Mouse (Mus musculus): ENCODE data around the gene Tmem164.

Tmem164 gene

DNA sequence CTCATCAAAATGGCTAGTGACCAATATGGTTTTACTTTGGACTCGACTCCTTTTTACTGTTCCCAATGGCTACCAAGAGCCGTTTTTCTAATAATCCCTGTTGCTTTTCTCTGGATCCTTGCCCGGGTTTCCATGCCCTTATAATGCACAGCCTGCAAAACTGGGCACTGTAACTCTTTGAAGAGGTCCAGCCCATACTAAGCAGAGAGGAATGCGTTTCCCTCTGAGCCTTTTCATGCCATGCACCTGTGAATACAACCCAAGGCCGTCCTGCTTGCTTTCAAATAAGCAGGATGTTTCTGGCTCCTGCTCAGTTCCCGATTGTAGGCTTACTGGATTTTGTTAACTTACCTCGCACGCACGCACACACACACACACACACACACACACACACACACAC lies 7.3 kb downstream of the Tmem164 start:
- no peak for DNase-seq (ENCODE audit: low read depth, low spot score)

DNA sequence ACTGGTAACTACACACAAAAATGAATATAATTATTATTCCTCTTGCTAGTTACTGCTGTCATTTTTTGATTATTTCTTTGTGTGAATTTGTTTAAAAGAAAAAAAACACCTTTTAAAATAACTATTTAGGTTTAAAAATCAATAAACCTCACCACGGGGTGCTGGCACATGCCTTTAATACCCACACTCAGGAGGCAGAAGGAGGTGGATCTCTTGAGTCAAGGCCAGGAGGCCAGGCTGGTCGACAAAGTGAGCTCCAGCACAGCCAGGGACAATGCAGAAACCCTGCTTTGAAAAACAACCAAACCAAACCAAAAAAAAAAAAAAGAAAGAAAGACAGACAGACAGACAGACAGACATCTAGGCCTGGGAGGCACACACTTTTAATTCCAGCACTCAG lies 12.1 kb downstream of the Tmem164 start:
- DNase-seq (ENCODE audit: low read depth, low spot score), result no peak

DNA sequence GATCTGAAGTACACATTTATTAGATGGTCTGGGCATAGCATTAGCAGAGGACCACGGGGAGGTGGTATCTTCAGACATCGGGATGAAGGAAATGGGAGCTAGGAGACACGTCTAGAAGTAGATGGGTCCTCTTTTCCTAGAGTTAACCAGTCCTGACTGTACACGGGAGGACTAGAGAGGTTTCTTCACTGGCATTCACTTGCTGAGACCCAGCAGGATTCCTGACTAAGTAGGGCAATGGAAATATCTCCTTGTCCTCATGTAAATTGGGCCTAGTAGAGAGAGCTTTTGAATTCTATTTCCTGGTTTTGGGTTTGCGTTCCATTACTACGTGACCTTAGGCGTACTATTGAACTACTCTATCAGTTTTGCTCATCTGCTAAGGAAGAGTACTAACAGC lies 13.1 kb downstream of the Tmem164 start:
- DNase-seq (ENCODE audit: low read depth, low spot score), result no peak

- no peak for DNase-seq (ENCODE audit: low read depth, low spot score)
Observed at GRCm38 (mm10) chrX:142694856-142695255, 13.7 kb downstream of the Tmem164 start.

DNA sequence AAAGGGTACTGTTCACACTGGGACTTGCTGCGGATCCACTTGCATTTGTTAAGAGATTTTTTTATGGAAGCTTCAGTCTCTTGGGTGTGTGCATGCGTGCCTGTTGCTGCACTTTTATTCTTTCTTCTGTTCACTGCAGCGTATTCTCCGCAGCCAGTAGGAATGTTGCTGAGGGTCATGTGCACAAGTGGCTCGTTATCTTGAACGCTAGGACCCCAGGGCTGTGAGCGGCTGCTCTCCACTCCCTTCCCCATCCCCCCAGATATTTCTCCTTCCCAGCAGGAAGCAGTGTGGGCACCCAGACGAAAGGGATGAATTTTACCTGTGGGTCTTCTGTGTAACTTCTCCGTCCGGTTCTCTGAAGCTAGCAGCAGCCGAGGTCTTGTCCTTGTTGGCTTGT lies 15.6 kb downstream of the Tmem164 start:
- no peak for DNase-seq (ENCODE audit: low read depth, low spot score)

- DNase-seq (ENCODE audit: low read depth, low spot score), result no peak
Observed at GRCm38 (mm10) chrX:142697545-142698204, 16.5 kb downstream of the Tmem164 start.

- no peak for DNase-seq (ENCODE audit: low read depth, low spot score)
Observed at GRCm38 (mm10) chrX:142698212-142698611, 17.0 kb downstream of the Tmem164 start.

GRCm38 (mm10) chrX:142702094-142702493 lies 20.9 kb downstream of the Tmem164 start:
- DNase-seq (ENCODE audit: low read depth, low spot score), result no peak

DNA sequence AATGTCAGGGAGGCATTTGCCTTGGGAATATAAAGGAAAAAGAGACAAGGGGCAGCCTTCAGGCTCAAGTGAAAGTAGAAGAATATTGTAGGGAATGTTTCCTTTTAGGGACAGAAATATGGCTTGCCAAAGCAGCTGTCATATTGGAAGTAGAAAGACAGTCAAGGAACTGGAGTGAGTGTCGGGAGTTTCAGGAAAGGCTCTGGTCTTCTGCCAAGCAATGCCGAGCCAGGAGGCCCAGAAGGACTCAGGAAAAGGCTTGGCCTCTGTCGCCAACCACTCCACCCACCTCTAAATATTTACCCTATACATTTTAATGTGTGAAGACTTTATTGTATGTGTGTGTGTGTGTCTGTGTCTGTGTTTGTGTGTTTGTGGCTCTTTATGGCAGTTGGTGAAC lies 21.4 kb downstream of the Tmem164 start:
- no peak for DNase-seq (ENCODE audit: low read depth, low spot score)

DNA sequence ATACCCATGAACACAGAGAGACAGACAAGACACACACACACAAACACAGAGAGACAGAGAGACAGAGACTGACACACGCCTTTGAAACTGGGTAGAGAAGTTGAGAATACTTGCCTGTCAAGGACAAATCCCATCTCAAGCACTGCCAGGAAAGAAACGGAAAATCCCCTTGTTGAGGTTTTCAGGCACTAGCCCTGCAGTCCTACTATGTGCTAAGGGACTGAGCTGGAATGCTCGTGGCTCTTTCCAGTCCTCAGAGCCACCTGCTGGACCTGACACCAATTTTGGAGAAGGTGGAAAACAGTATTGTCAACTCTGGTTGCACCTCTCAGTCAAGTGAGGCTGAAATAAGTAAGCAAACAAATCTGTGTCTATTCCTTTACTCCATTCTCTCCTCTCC lies 22.7 kb downstream of the Tmem164 start:
- DNase-seq (ENCODE audit: low read depth, low spot score), result no peak

DNA sequence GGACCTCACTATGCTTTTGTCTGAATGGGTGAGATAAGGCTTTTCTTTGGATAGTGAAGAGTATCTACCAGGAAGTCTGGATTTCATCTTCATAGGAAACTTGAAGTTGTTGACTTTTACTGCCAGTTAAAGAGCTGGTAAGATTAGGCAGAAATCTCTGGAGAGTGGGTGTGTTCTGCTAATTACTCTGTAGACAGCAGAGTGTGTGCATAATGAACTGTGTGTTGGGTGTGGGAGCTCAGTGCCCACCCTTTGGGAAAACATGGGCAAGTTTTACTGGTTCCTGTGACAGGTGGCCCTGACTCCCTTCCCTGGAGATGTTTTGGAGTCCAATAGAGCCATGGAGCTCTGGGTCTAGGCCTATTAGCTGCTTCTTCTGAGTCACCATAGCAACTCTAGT lies 27.1 kb downstream of the Tmem164 start:
- DNase-seq (ENCODE audit: low read depth, low spot score), result no peak

DNA sequence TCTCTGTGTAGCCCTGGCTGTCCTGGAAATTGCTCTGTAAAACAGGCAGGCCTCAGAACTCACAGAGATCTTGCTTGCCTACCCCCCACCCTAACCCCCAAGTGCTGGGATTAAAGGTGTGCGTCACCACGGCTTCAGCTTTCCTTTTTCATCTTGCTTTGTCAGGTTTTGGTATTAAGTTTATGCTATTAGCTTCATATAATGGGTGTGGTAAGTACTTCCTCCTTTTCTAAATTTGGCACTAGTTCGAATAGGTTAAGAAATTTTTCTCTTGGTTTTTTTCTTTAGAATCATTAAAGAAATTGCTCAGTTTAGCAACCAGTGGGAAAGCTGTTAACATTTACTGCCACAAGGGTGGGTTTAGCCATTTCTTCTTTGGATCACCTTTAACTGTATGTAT lies 34.8 kb downstream of the Tmem164 start:
- DNase-seq (ENCODE audit: low read depth, low spot score), result no peak

DNA sequence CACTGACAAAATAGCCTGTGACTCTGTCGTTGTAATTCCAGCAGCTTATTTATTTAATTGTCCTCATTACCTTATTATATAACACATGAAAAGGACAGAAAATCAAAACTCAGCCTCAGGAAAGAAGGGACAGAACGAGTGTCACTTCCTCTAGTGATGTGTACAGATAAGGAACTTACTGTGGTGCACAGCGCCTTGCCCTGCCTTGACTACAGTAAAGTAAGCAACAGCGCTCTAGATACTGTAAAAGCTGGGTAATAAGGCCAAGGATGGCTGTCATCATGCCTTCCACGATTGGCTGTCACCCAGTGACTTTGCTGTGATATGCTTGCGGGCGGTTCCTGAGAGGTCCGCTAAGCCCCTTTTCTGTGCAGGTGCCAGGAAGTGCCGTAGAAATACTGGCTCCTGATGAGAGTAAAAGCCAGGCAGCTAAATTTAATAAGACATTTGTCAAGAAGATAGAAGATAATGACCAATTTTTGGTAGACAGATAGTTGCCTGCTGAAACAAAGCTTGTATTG lies 36.8 kb downstream of the Tmem164 start:
- DNase-seq (ENCODE audit: low read depth, low spot score), result no peak

DNA sequence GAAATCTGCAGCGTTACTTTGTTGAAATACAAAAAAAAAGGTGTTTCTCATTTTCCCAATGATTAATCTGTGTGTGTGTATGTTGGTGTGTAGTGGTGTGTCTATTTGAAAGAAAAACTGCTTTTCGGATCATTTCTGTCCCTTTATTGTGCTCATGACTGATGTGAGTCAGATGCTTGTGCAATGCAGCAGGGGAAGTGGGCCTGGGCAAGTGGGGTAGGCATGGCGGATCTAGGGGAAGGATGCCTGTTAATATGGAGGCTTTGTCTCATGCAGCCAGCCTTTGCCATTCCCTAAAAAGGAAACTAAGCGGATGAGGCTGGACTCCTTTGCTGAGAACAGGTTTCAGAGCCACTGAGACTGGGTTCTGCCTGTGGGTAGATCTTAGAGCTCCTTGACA lies 37.6 kb downstream of the Tmem164 start:
- no peak for DNase-seq (ENCODE audit: low read depth, low spot score)

GRCm38 (mm10) chrX:142721897-142722296 lies 40.7 kb downstream of the Tmem164 start:
- DNase-seq (ENCODE audit: low read depth, low spot score), result no peak

DNA sequence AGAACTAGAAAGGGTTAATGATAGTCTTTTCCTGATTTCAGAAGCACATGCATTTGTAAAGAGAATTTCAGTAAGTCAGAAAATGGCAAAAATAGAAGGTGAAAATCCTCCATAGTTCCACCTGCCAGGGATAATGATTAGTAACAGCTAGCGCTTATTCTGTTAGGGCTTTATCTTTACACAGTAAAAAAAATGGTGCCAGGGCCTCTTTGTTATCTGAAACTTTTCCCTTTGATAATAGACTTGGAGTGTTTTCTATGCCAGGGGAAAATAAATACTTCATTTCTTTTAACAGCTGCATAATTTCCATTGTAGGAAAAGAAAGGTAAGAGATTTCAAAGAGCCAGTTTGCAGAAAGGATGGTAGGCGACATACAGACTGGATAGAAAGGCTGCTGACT lies 43.0 kb downstream of the Tmem164 start:
- no peak for DNase-seq (ENCODE audit: low read depth, low spot score)

GRCm38 (mm10) chrX:142725571-142725970 lies 44.4 kb downstream of the Tmem164 start:
- no peak for DNase-seq (ENCODE audit: low read depth, low spot score)

DNA sequence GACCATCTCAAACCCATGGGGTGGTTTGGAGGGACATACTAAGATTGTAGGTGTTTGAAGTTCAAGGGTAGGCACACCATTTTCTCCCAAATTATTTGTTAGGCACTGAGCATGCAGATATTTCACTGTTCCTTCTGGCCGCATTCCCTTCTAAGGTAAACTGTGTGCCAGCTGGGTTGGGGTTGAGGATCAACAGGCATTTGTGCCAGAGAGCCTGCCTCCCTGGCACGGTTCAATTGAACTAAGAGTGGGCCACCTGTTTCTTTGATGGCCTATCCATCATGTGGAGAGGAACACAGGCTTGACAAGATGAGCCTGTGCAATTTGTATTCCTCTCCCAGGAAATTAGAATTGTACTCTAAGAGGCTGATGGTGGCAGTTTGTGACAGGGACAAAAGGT lies 45.1 kb downstream of the Tmem164 start:
- DNase-seq (ENCODE audit: low read depth, low spot score), result no peak

- DNase-seq (ENCODE audit: low read depth, low spot score), result no peak
Observed at GRCm38 (mm10) chrX:142727847-142728246, 46.6 kb downstream of the Tmem164 start.

DNA sequence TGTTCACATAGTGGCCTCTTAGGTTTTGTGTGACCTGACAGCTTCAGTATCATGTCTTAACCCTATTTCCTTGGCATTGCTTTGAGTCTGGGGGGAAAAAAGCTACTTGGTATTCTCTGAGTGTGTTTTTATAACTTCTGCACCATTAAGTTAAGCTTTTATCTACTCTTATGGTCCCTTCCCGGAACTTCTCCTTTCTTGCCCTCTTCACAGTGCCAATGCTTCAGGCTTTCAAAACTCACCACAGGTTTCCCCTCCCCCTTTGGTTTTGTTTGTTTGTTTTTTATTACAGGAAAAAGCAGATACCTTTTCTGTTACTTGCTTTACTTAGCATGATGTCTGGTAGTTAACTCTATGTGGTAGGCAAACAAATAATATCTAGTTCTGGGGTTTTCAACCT lies 47.8 kb downstream of the Tmem164 start:
- no peak for DNase-seq (ENCODE audit: low read depth, low spot score)

GRCm38 (mm10) chrX:142729482-142729881 lies 48.3 kb downstream of the Tmem164 start:
- DNase-seq (ENCODE audit: low read depth, low spot score), result no peak

DNA sequence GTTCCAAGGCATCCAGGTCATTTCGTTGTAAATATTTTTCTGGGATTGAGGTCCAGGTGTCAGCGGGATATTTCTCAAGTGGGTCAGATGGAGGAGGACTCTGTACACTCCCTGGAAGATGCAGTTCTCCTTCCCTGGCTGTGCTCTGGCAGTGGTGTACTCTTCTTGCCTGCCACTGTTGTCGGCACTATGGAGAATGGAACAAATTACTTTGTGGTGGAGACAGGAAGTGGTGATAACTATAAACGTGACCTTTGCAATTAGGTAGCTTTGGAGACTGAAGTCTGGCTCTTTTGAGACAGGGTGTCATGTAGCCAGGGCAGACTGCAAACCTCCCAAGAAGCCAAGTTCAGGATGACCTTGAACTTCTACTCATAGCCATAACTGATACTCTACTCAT lies 55.9 kb downstream of the Tmem164 start:
- no peak for DNase-seq (ENCODE audit: low read depth, low spot score)

DNA sequence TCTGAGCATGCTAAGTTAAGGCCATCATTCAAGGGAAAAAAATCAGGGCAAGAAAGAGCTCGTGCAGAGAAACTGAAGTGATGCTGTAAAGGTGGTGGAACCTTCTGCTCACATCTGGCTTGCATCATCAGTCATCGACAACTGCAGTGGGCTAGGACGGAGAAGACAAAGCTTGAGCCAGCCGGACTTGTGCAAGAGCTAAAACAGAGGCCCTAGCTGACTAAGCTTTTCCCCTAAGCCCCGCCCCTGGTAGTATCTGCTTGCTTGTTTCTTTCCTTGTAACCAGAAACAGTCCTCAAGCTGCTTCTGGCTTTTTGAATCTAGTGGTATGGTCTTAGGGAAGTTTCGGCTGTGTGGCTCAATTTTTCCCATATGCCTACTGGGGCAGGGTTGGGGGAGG lies 56.5 kb downstream of the Tmem164 start:
- DNase-seq (ENCODE audit: low read depth, low spot score), result peak; percentile 54

DNA sequence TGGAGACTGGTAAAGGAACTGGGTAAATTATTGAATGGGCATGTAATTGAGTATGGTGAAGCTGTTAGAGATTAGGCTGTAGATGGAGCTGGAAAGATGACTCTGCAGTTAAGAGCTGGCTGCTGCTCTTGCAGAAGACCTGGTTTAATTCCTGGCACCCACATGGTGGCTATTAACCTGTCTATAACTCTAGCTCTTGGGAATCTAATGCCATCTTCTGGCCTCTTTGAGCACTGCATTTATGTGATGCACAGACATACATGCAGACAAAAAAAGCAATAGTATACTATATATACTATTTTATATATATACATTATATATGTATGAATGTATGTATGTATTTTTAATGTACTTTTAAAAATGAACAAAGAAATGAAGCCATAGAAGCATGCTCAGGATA lies 66.2 kb downstream of the Tmem164 start:
- no peak for DNase-seq (ENCODE audit: low read depth, low spot score)
